Mouse (Mus musculus) C2C12 (cell line): ENCODE results near the gene Slc38a2. TPM values are rescaled to one million over a fixed set of nuclear protein-coding genes. Genes with fewer than 3 reads are reported as not detected.

Source experiments
- H3K27me3 ChIP-seq: one replicate; pipeline ENCODE4 v1.6.1; 2011; ENCODE audit not compliant: control insufficient read depth, insufficient read depth, insufficient read length
- H3K36me3 ChIP-seq: one replicate; pipeline ENCODE4 v1.6.1; 2011; ENCODE audit not compliant: control insufficient read depth, insufficient read depth
- H3K4me3 ChIP-seq: one replicate; pipeline ENCODE4 v1.5.1; 2011; ENCODE audit warnings: mild to moderate bottlenecking, control low read depth; ENCODE audit not compliant: poor library complexity, insufficient read depth, severe bottlenecking
- H3K79me2 ChIP-seq: one replicate; pipeline ENCODE4 v1.6.1; 2011; ENCODE audit not compliant: control insufficient read depth, insufficient read depth
- H3K79me3 ChIP-seq: one replicate; pipeline ENCODE4 v1.6.1; 2011; ENCODE audit warnings: low read depth, control low read depth
- H3ac ChIP-seq: one replicate; pipeline ENCODE3; 2011; ENCODE audit warnings: low read depth; ENCODE audit not compliant: control insufficient read depth, insufficient read length
- CEBPB ChIP-seq: IDR thresholded peaks from one replicate; pipeline ENCODE4 v1.6.1; 2011; ENCODE audit warnings: low read depth, mild to moderate bottlenecking, control low read depth, moderate library complexity
- CTCF ChIP-seq: IDR thresholded peaks from one replicate; pipeline ENCODE4 v1.5.1; 2011; ENCODE audit not compliant: control insufficient read depth, insufficient read depth, insufficient read length
- FOSL1 ChIP-seq: IDR thresholded peaks from one replicate; pipeline ENCODE4 v1.8.0; 2011; ENCODE audit warnings: mild to moderate bottlenecking, low read length; ENCODE audit not compliant: poor library complexity, insufficient read depth, severe bottlenecking
- MAX ChIP-seq: IDR thresholded peaks from one replicate; pipeline ENCODE4 v1.6.1; 2011; ENCODE audit warnings: mild to moderate bottlenecking, control low read depth
- MYOD1 ChIP-seq: IDR thresholded peaks from one replicate; pipeline ENCODE4 v1.6.1; 2011; ENCODE audit warnings: low read depth; ENCODE audit not compliant: control insufficient read depth, insufficient read length
- MYOG ChIP-seq: IDR thresholded peaks from one replicate; pipeline ENCODE4 v1.6.1; 2011; ENCODE audit not compliant: control insufficient read depth, insufficient read length; ENCODE audit errors: extremely low read depth
- USF1 ChIP-seq: IDR thresholded peaks from one replicate; pipeline ENCODE4 v1.6.1; 2011; ENCODE audit warnings: low read depth, mild to moderate bottlenecking, control low read depth, moderate library complexity
- polyA plus RNA-seq: library from polyadenylated mRNA; unstranded; fragments of >200 nt; fragmentation: generic; extraction: Trizol; gene quantifications from one replicate; pipeline ENCODE4 v1.2.1, GENCODE M21; 2012; ENCODE audit warnings: missing spikeins

Gene Slc38a2
- polyA plus RNA-seq, 1 experiment: 99.9 TPM

DNA sequence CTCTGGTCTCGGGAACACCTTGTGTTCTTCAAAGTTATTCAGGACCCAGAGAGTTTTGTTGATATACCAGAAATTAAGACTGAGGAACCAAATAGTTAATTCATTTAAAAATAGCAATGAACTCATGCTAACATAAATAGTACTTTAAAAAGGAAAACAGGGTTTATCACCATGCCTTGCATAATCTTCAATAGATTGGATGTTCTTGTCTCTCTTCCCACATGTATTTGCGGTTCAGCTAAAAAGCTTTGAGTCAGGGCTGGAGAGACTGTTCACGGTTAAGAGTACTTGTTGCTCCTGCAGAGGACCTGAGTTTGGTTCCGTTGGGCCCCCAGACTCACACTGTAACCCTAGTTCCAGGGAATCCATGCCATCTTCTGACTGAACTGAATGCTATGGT is 16.8 kb upstream of the Slc38a2 start:
- Histone ChIP-seq H3K36me3 (no peaks in the 10 kb centered on the region), H3K4me3 (no peak overlapping the region), H3ac (no peak overlapping the region), H3K27me3 (no peaks in the 10 kb centered on the region), H3K79me3 (no peaks in the 10 kb centered on the region), H3K79me2 (no peaks in the 10 kb centered on the region)
- no peak for TF ChIP-seq FOSL1
- no peak for TF ChIP-seq MAX
- no peak for TF ChIP-seq USF1
- TF ChIP-seq CTCF: no peak
- no peak for TF ChIP-seq CEBPB
- TF ChIP-seq MYOG: no peak
- no peak for TF ChIP-seq MYOD1

DNA sequence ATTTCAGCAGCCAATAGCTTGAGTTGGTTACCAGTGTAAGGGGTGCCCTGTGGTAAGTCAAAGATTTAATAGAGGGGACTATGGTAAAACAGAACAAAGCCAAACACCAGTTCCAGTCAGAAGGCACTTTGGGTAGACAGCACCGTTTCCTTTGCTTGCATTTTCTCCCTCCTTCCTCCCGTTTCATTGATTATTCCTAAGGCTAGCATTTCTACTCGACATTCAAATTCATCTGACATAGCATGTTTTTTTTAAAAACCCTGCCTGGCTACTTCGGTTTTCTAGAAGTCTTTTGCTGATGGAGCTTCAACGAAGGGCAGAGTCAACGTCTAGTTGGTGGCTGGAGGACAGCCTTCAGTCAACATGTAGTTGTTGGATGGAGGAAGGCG is 16.2 kb upstream of the Slc38a2 start:
- Histone ChIP-seq H3K4me3 (no peak overlapping the region), H3K27me3 (no peaks in the 10 kb centered on the region), H3K79me2 (no peaks in the 10 kb centered on the region), H3K36me3 (no peaks in the 10 kb centered on the region), H3K79me3 (no peaks in the 10 kb centered on the region), H3ac (no peak overlapping the region)
- TF ChIP-seq CEBPB: no peak
- TF ChIP-seq CTCF: no peak
- no peak for TF ChIP-seq MYOG
- TF ChIP-seq USF1: no peak
- TF ChIP-seq MAX: no peak
- TF ChIP-seq FOSL1: no peak
- no peak for TF ChIP-seq MYOD1

DNA sequence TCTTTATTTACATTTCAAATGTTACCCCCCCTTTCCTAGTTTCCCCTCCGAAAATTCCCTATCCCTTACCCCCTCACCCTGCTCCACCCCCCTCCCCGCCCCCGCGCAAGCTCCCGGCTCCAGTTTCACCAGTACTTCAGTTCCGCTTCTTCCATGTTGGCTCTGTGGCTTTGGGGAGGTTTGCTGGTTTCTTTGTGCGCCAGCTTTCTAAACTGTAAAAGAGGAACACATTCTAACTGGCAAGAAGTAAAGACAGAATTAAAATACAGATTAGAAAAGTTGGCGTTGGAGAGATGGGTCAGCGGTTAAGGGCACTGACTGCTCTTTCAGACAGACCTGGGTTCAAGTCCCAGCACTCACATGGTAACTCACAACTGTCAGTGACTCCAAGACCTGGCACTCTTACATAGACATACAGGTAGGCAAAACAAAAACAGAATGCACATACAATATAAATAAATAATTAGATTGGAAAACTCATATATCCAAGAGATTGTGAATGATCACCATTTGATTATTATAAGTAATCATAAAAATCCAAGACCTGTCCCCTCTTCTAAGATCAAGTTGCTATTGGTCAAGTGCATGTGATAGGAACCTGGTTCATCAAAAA is 15.7 kb upstream of the Slc38a2 start:
- H3K79me2 ChIP-seq: no peaks in the 10 kb centered on the region
- no peak overlapping the region for H3K4me3 ChIP-seq
- H3K27me3 ChIP-seq: no peaks in the 10 kb centered on the region
- H3K36me3 ChIP-seq: no peaks in the 10 kb centered on the region
- no peak overlapping the region for H3ac ChIP-seq
- no peaks in the 10 kb centered on the region for H3K79me3 ChIP-seq
- no peak for TF ChIP-seq USF1
- no peak for TF ChIP-seq CEBPB
- TF ChIP-seq MYOG: no peak
- no peak for TF ChIP-seq CTCF
- no peak for TF ChIP-seq MYOD1
- TF ChIP-seq MAX: no peak
- no peak for TF ChIP-seq FOSL1

DNA sequence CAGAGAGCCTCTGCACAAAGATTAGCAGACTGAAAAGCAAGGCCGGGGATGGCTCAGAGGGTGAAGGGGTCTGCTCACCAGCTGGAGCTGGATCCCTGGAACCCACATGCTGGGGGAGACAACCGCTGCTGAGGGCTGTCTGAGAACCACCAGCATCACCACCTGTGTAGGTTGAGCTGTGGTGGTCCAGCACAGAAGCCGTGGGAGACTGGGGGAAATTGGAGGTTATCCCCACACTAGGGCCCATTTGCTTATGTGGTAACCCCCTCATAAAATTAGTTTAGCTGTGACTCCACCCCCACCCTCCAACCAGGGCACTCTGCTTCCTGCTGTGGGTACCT is 15.1 kb upstream of the Slc38a2 start:
- H3K4me3 ChIP-seq: no peak overlapping the region
- no peak overlapping the region for H3ac ChIP-seq
- TF ChIP-seq MAX (no peak), FOSL1 (no peak), MYOD1 (no peak), CEBPB (no peak), CTCF (no peak), USF1 (no peak), MYOG (no peak)
- no peaks in the 10 kb centered on the region for H3K79me3 ChIP-seq
- no peaks in the 10 kb centered on the region for H3K79me2 ChIP-seq
- no peaks in the 10 kb centered on the region for H3K36me3 ChIP-seq
- H3K27me3 ChIP-seq: no peaks in the 10 kb centered on the region

DNA sequence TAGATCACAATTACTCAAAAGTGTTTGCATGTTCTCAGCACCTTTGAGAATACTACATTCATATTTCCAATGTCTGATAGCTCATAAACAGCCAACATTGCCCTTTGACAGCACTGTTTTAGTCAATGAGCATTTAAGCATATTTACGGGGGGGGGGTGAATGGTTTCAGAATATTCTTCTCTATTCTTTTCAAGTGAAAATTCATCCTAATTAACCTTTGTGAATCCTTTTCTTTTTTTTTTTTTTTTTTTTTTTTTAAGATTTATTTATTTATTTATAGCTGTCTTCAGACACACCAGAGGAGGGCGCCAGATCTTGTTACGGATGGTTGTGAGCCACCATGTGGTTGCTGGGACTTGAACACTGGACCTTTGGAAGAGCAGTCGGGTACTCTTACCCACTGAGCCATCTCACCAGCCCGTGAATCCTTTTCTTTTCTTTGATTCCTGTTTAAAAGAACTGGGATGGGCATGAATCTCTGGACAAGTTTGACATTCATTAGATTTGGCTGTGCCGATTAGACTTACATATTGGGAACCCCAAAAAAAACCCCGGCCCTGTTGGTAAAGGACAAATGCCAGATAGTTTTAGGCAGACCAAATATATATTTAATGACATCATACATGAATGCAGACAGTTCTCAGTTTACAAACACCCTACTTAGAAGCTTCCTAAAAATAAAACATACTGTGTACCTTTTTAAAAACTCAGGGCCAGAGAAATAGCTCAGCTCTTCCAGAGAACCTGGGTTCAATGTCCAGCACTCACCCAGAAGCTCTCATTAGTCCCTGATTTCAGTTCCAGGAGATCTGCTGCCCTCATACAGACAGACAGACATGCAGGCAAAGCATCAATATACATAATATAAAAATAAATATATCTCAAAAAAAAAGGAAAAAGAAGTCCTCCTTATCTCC is 14.5 kb upstream of the Slc38a2 start:
- Histone ChIP-seq H3K36me3 (no peaks in the 10 kb centered on the region), H3K4me3 (no peak overlapping the region), H3K79me3 (no peaks in the 10 kb centered on the region), H3K27me3 (no peaks in the 10 kb centered on the region), H3ac (no peak overlapping the region), H3K79me2 (no peaks in the 10 kb centered on the region)
- TF ChIP-seq FOSL1 (no peak), MAX (no peak), MYOG (no peak), CTCF (no peak), MYOD1 (no peak), CEBPB (no peak), USF1 (no peak)

DNA sequence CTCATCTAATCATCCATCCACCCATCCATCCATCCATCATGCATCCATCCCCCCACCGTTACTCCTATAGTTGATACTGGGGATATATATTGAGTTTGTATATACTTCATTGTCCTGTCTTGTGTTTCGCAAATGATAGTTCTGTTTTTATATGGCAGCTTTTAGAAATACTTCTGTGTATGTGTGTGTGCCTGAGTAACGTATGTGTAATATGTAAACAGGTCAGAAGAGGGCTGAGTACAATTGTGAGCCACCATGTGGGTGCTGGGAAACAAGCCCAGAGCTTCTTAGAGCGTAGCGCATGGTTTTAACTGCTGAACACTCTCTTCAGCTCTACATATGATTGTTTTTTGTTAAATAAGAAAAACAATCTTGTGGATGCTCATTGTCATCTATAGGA is 12.8 kb upstream of the Slc38a2 start:
- no peaks in the 10 kb centered on the region for H3K79me3 ChIP-seq
- H3K36me3 ChIP-seq: no peaks in the 10 kb centered on the region
- H3ac ChIP-seq: no peak overlapping the region
- TF ChIP-seq CTCF: no peak
- no peak for TF ChIP-seq MAX
- TF ChIP-seq MYOD1: no peak
- TF ChIP-seq USF1: no peak
- TF ChIP-seq CEBPB: no peak
- no peak for TF ChIP-seq MYOG
- no peak for TF ChIP-seq FOSL1
- H3K4me3 ChIP-seq: no peak overlapping the region
- no peaks in the 10 kb centered on the region for H3K79me2 ChIP-seq
- H3K27me3 ChIP-seq: no peaks in the 10 kb centered on the region
